Mouse (Mus musculus): ENCODE measurements around the gene Sema5a.

Gene Sema5a

DNA sequence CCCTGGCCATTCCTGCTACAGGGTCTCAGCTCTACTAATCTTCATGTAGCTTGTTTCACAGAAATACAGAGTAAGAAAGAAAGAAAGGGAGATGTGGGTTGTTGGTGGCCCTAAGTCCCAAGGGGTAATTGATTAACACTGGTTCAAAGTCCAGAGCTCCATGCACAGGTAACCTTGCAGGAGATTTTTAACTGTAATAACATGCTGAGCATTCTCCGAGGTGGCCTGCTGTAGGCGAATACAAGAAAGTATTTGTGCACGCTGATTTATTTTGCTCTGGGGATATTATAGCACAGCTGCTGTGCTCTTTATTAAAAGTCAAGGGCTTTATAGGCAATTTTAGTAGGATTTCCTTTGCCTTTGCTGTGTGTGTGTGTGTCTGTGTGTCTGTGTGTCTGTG lies 393.3 kb downstream of the Sema5a start:
- no peak for DNase-seq (ENCODE audit: low spot score in 2 of 2)

DNA sequence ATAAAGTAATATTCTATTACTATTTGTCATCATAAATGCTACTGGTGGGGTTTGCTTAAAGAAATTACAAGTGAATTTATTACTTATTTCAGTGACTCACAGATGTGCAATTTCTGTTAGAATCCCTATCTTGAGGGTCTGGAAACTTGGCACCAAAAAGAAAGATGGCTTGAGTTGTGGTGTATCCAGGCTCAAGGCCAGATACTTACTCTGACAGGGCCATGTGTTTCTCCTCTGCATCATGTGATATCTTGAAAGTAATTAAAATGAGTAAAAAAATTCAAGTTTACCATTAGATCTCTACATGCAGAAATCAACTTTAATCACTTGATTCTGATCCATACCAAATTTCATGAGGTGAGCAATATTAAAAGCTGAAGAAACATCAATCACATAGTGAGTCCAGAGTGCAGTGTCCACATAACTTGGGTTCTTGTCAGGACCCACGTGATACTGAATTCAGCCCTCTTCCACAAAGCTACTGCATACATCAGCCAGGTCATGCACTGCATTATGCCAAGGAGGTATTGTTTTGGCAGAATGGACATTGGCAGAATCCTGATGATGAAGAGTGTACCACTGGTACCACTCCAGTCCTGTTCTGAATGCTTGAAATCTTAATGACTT lies 402.6 kb downstream of the Sema5a start:
- DNase-seq (ENCODE audit: low spot score in 2 of 2), result no peak

DNA sequence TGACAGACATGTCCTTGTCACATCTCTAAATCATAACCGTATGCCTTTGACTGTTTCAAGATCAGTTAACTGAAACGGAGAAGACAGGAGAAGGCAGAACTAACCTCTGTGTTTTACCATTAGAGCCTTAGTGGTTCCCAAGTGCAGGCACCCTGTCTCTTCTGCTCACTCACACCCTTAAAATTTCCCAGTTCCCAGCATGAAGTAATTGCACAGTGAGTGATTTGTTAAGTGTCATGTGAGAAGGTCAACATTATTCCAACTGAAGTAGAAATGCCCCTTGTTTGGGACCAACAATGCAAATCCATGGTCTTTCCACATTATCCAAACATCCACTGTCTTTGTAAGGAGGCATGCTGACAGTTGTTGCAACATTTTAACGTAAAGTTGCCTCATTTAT lies 409.4 kb downstream of the Sema5a start:
- no peak for DNase-seq (ENCODE audit: low spot score in 2 of 2)

DNA sequence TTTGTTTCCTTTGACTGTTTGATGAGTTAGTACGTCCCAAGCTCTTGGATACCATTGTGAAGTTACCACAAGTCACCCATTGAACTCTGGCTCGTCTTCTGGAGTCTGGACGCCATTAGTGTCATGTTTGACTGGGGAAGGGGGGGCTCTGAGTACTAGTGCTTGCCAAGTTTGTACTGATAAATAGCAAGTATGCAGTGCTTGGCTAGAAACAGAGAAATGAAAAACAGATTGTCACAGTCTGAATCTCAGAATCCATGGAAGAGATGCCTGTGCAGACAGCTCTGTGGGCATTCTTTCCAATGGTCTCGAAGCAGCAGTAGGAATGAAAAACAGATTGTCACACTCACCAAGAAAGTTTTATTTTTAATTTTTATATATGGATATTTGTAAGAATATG lies 411.4 kb downstream of the Sema5a start:
- no peak for DNase-seq (ENCODE audit: low spot score in 2 of 2)

DNA sequence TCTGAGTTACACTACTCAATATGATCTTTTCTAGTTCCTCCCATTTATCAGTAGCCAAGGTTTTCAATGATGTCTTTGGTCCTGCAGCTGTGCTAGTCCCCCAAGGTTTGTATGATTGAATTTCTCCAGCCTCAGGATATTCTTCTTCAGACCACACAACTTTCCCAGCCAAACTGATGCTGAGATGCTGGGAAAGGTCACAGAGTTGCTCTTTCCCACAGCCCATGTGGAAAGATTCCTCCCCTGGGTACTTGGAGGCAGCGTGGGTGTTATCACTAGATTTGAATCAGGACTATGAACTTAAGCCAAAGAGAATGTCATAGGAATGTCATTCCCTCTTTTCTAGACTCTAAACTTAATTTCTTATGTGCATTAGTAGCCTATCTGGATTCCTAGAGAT lies 431.8 kb downstream of the Sema5a start:
- DNase-seq (ENCODE audit: low spot score in 2 of 2), result no peak

DNA sequence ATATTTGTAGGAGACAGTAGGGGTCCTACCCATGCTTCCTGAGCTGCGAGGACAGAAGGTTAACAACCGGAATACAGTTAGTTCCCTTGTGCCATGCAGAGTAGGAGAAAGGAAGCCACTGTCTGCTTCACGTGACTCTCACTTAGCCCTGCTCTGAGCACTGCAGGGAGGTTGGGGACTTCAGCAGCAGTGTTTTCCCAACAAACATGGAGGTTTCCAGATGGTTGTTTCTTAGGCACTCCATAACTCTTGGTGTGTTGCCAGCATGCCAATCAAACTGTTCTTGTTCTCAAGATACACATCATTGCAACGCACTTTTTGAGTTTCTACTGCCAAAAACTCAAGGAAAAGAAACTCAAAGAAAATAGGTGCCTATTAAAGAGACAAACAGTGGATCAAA lies 440.5 kb downstream of the Sema5a start:
- DNase-seq (ENCODE audit: low spot score in 2 of 2), result no peak

DNA sequence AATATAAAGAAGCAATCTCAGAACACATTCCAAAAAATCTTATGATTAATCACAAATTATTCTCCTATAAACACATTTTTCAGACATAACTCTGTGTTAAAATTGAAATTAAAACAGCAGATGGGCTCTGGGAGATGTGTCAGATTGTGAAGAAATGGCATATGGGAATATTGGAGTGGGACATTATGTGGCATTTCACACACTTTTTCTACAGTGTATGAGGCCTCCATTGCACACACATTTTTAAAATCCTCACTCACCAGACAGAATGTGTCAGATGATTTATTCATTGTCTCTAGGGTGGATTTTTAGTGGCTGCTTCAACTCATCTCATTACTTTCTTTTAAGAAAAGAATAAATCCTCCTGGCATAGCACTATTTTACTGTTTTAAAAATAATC lies 446.4 kb downstream of the Sema5a start:
- DNase-seq (ENCODE audit: low spot score in 2 of 2), result peak in 1 of 2 experiments; percentile 41

DNA sequence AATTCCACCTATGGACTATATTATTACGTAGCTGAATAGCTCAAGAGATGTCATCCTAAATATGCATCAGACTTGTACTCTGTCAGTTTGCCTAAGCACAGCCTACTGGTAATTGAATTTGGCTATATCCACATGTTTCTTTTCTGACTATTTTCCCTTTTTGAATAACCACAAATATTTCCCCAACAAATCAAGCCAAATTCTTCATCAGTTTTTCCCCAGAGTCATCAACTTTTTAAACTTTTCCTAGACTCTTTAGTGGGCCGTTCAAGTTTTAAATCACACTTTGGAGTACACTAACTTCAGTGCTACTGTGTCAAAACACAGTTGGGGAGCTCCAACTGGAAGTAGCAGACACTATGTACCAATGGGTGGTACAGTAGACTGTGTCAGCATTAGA lies 448.4 kb downstream of the Sema5a start:
- DNase-seq (ENCODE audit: low spot score in 2 of 2), result no peak

DNA sequence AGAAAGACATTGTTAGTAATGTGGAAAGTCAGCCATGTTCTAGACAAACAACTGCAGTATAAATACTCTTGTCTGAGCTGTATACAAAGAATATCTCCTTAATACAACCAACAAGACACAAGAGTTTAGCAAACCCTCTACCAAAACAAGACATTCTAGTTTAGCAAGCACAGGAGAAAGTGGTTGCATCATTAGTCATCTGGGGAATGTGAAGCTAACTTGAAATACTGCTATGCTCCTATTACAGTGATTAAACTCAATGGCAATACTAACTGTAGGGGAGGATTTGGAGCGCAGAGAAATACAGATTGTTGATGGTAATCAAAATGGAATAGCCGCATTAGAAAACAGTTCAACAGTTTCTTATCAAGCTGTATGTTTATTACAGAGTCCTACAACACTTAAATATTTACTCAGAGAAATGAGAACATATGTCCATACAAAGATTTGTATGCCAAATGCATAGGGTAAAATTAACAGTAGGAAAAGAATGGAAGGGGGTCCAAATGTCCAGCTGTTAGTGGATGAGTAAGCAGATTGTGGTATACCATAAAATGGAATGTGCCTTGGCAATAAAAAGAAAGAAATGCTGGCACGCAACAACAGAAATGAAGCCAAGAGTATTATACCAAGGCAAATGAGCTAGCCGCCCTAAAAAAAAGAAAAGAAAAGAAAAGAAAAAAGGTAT lies 472.8 kb downstream of the Sema5a start:
- DNase-seq (ENCODE audit: low spot score in 2 of 2), result no peak

DNA sequence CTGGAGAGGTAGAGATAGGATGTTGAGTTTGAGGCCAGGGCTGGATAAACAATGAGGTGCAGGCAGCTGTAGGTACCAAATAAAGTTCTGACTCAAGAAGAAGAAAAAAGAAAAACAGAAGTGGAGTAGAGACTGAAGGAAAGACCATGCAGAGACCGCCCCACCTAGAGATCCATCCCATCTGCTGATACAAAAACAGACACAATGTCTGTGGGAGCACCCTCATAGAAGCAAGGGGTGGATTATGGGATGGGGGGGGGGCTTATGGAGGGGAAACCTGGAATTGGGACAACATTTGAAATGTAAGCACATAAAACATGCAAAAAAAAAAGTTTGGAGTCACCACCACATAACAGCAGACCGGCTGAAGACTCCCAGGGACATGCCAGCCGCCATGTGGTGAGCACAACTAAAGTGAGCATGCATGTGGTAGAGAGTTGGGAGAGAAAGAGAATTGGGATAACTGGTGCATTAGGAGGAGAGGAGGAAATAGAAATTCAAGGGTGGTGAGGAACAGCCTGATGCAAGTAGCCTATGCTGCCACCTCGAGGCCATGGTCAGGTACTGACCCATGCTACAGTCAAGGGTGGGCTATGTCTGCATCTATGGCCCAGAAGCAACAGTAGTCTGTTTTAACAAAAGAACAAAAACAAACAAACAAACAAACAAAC lies 473.8 kb downstream of the Sema5a start:
- DNase-seq (ENCODE audit: low spot score in 2 of 2), result peak; percentile 29 to 62

DNA sequence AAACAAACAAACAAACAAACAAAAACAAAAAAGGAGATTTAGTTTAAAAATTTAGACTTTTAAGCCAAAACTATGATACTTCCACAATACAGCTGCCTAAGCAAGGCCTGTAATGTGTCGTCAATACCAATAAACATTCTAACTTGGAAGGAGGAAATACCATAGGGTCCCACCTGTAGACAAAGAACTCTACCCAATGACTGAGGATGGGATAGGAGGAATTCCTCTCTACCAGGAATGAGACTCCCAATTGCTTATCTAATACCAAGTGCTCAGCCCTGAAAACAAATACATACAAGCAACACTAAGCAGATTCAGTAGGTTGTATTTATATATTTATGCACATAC lies 474.3 kb downstream of the Sema5a start:
- no peak for DNase-seq (ENCODE audit: low spot score in 2 of 2)

DNA sequence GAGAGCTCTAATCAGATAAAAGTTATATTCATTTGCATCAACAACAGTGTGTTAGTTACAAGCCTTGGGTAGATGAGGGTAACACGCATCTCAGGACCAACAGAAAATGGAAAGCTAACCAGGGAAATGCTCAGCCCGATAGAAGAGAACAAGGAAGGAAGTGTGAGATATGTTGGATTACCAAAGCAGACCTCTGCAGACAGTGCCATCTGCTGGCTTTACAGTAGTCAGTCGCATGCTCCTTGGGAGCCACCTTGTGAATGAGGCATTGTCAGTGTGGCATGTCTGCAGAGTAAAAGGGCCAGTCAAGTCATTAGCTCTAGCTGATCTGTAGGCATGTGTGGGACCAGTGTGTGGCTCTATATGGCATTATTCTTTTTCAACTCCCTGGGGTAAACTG lies 486.2 kb downstream of the Sema5a start:
- DNase-seq (ENCODE audit: low spot score in 2 of 2), result peak; percentile 23 to 63
